Mouse (Mus musculus) telencephalon, adult 2 months (tissue): ENCODE measurements at regions not wholly inside any gene's neighbourhood (a gene's known extent, or its start where the extent isn't known, plus 50 kb on each side); places are given as distances from the start of the nearest gene placed in this dataset.

Source experiments
- DNase-seq: peaks from one replicate; pipeline ENCODE4 v3.0.0-alpha.2; 2011; ENCODE audit warnings: low read depth, low spot score

DNA sequence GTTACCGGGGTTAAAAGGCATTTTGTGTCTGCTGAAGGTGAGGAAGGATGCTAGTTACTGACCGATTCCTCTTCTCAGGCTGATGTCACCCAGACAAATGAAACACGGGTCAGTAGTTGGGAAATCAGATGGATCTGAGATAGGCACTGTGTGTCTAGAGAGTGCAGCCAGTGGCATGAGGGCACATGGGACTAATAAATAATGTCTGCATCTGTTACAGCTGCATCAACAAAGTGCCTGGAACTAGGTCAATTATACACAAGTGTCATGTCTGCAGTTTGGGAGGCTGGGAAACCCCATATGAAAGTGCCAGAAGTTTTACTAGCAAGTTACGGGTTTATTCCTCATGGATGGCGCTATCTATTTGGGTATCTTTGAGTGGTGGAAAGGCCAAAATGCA lies 68.8 kb downstream of the Cxcl12 start:
- no peak for DNase-seq

DNA sequence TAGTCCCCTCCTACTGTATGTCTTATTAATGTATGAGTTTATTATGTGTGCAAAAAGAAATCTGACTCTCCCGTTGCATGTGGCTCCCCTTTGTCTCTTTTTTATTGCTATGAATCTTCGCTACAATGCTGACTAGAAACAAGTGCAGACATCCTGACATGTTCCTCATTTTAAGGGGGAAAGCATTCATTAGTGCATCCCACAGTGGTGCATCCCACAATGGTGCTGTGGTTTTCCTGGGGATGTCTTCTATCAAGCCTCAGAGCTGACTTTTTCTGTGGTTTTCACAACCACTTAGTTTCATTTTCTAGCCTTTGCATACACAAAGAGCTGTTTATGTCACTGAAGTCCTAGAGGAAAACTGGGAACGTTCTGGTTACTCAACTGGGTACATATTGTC lies 72.9 kb downstream of the Cxcl12 start:
- DNase-seq, result no peak

GRCm38 (mm10) chr6:117245398-117245797 lies 77.1 kb downstream of the Cxcl12 start:
- DNase-seq, result no peak

DNA sequence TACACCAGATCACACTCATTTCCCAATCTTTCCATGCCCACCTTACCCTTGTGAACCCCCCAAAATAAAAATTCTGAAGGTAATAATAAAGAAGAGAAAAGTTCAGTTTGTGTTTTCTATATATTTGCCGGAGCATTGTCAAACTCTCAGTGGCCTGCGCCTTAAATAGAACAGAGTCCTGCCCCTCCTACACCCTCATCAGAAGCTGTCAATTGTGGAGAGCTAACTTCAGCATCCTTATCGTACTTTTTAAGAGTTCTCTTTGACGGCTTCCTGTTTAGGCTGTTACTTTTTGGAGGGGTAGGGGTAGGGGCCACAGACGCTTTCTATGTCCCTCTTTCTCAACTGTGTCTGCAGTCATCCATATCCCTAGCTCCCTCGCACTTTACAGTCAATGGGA lies 77.5 kb downstream of the Cxcl12 start:
- DNase-seq, result no peak

GRCm38 (mm10) chr6:117249230-117249921 lies 81.0 kb downstream of the Cxcl12 start:
- DNase-seq, result no peak

- no peak for DNase-seq
Measured at GRCm38 (mm10) chr6:117250051-117250450, 81.7 kb downstream of the Cxcl12 start.

- DNase-seq, result no peak
Measured at GRCm38 (mm10) chr6:117251383-117251925, 83.1 kb downstream of the Cxcl12 start.

- DNase-seq, result no peak
Measured at GRCm38 (mm10) chr6:117252361-117252760, 84.0 kb downstream of the Cxcl12 start.

GRCm38 (mm10) chr6:117253036-117253435 lies 84.7 kb downstream of the Cxcl12 start:
- DNase-seq, result no peak

DNA sequence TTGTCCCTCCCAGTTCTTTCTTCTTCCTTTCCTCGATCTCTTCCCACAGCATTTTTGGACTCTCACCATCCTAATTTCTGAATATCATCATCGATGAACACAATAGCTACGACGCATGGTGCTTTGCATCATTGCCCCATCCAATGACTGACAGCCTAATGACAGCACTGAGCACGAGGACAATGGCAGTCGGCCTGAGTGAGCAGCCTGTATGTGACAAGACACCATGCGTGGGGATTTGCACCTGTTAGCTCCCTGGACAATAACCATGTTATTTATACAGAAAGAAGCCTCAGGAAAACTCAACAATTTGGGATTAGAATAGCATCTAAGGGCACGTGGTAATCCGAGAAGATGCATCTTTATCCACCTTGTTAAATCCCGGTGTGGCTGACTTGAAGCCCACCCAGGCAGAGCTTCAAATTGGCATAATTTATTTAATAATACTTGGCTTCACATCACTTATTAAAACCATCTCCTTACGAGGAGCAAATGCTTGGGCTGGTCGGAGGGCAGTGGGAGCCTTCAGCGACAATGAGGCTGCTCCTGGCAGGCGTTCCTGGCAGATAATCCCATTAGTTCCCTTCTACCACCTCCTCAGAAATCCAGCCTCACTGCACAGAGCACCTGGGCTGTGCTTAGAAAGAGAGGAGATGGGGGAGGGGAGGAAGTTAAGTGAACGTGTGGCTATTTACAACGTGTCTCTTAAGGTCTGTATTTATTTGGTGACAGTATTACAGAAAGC lies 85.4 kb downstream of the Cxcl12 start:
- DNase-seq, result no peak

- DNase-seq, result no peak
Measured at GRCm38 (mm10) chr6:117254620-117255228, 86.4 kb downstream of the Cxcl12 start.

DNA sequence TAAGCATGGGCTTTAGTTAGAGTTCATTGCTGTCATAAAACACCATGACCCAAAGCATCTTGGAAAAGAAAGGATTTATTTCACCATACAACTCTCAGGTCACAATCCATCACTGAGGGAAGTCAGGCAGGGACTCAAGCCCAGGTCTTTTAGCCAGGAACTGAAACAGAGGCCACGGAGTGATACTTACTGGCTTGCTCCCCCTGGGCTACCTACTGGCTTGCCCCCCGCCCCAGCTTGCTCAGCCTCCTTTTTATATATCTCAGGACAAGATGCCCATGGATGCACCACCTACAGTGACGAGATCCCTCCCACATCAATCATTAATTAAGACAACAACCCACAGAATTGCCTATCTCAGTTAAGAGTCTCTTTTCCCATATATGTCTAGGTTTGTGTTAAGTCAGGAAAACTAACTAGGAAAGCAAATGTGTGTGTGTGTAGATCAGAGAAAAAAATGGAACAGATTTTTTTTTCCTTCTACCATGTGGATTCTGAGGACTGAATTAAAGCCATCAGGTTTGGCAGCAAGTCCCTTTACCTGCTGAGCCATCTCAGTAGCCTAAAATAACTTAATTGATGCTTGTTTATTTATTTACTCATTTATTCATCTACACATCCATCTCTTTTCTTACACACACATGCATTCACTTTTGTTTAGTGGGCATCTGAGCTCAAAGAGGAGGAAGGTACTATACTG lies 87.2 kb downstream of the Cxcl12 start:
- no peak for DNase-seq

- DNase-seq, result no peak
Measured at GRCm38 (mm10) chr6:117256099-117256471, 87.8 kb downstream of the Cxcl12 start.

DNA sequence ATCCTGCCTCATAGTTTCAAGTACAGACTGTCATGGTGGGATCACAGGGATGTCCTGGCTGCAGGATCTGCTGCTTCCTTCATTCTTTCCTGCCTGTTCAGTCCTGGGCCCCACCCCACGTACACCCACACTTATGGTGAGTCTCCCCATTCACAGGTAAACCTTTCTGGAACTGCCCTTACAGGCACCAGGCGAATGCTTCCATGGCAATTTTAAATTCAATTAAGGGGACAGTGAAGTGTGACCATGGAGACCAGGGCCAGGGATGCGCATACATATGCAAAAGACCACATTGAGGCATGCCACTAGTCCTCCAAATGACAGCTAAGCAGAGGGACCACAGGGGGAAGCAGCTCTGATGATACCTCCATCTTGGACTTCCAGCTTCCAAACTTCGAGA lies 89.3 kb downstream of the Cxcl12 start:
- DNase-seq, result no peak

DNA sequence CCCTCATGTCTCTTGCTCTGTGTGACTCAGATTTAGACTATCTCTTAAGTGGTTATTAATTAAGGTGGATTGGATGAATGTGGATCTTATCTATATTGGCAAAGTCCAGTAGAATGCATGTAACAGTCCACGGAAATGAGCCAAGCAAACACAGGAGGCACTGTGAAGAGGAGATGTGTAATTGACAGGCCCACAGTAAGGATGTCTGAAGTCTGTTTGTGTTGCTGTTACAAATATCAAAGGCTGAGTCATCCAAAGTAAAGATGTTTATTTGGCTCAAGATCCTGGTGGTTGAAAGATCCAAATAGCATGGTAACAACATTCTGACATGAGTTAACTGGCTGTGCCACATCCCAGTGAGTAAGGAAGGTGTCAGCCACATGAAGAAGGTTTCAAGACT lies 99.6 kb downstream of the Cxcl12 start:
- DNase-seq, result peak; percentile 6

DNA sequence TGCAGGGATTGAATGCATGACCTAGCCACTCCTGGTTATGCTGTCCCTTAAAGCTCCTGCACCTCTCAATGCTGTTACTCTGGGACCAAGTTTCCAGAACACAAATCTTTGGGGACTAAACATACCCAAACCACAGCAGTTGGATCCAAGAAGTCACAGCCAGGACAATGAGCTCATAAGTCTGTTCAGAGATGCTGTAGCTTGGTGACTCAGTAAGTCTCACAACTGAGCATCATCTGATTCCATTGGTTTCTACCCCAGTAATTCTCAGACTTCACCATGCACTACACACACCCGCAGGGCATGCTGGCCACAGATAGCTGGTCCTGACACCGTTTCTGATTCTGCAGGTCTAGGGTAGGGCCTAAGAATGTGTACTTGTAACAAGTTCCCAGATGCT lies 100.0 kb downstream of the Cxcl12 start:
- no peak for DNase-seq

DNA sequence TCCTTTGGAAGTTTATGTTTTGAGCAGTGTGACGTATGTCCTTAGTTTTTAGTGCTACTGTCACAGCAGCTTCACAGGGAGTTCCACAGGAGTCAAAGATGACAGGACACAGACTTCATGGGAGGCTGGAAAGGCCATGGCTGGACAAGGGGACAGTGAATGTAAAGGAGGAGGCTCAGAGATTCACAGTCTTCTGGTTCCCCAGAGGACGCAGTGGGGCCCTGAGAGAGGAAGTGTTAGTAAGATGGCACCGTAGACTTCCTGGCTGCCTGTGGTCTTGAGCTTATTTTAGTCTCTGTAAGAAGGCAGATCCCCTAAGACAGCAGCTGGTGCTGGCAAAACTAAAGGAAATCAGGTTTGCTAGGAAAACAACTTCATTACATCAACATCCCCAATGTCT lies 101.9 kb downstream of the Cxcl12 start:
- DNase-seq, result no peak

DNA sequence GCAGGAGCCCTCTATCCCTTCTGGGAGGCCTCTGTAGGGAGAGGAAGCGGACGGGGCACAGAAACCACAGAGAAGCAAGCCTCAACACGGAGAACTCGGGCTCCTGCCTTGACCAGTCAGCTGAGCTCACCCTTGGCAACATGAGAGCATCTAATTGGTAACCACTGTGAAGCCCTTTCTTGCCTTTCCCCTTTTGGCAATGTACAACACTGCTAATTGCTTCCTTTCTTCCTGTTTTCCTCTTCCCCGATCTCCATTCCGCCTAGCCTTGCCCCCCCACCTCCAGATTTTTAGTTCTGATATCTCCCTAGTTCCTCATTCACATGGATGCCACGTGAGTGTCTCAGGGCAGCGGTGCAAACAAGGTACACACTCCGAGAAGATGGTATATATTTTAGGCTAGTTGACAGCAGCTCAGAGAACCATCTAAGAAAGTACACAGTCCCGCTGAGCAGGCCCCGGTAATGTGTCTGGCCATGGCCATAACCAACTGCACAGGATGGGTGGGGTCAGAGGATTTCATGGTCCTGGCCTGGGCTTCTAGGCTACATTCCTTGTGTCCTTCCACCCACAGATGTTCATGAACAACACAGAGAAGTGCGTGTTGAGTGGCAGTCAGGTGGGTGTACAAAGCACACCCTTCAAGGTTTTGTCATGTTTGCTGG lies 103.4 kb downstream of the Cxcl12 start:
- no peak for DNase-seq

DNA sequence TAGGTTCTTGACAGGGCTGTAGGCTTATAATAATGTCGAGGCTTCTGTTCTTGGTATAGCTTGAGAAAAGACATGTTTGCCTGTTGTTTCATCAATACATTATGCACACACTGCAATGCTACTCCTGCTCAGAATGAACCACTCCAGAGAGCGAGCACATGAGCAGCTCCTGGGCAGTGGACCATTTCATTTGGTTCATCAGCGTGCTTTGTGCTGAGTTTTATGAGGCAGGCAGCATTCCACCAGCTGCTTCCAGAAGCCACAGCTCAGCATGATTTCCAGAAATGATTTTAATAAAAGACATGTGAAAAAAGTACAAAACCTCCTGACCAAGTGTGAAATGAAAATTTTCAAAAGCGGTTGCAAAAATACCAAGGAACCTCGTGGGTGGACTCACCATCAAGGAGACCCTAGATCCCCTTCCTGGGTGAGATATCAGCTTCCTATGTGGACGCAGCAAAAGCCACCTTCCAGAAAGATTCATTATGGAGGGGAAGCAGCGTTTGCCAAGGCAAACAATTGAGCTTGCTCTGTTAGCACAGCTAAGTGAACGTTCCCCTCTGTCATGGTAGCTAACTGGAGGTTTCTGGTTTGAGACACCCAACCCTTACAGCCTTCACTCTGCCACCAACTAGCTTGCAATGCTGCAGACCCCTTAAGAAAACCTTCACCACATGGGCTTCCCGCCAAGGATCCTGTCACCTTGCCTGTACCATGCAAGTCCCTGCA lies 104.1 kb downstream of the Cxcl12 start:
- peak; percentile 6 for DNase-seq

- no peak for DNase-seq
Measured at GRCm38 (mm10) chr6:117275915-117276314, 107.6 kb downstream of the Cxcl12 start.

DNA sequence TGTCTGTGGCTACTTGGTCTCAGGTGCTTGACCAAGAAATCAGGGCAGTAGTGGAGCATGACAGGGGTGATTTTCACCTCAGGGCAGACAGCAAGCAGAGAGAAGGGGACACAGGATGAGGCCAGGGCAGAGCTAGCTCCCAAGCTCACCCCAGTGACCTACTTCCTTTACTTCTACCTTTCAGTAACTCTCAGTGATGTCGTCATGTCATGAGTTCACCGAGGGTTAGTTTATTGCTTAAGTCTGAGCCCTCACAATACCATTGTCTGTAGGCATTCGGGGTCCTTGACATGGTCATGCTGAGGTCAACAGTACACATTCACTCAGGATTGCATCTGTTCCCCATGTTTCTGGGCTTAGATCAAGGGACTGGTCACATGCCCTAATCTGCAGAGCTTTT lies 108.5 kb downstream of the Cxcl12 start:
- DNase-seq, result no peak
